Comparison of ENCODE assay signal across 8 mouse cellular contexts in the genomic region with DNA sequence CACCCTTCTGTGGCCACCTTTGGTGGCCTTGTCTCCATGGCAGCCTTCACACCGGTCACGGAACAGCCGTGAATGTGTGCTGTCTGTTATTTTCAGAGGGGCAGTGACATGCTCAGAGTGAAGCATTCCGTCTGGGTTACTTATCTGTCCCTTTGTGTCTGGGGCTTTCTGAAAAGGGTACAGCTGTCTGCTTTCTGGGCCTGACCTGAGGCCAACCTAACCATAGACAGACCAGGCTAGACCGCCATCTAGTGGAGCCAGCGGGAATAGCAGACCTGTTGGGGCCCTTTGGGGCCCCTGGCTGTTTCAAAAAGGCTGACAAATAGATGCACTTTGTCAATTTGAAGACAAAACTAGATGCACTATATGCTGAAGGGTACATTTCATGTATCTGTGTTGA. TPM values are rescaled to one million over a fixed set of nuclear protein-coding genes. Genes with fewer than 3 reads are reported as not detected.
DNase-seq lines count a peak whose midpoint lies in the region; ATAC-seq and TF ChIP-seq lines count a peak whose summit lies in the region.

No protein-coding gene starts in this region.

- no peak overlapping the region for H3K4me3 ChIP-seq in heart, embryonic 12.5 days
- H3K4me3 ChIP-seq in kidney, embryonic 14.5 days (ENCODE audit: low read length) = no peak overlapping the region
- no peak overlapping the region for H3K4me3 ChIP-seq in neural tube, embryonic 12.5 days
- no peak overlapping the region for H3K4me3 ChIP-seq in testis, adult 2 months (ENCODE audit: control insufficient read depth, low read depth, low read length)

- H3K36me3 ChIP-seq in heart, embryonic 12.5 days = peaks cover 55% of the 10 kb centered on the region
- H3K36me3 ChIP-seq in kidney, embryonic 14.5 days (ENCODE audit: control insufficient read depth, insufficient read depth, low read length) = peaks cover 9% of the 10 kb centered on the region; the same call in 1 of the 2 replicates
- no peaks in the 10 kb centered on the region for H3K36me3 ChIP-seq in neural tube, embryonic 12.5 days
- H3K36me3 ChIP-seq in testis, adult 2 months (ENCODE audit: control insufficient read depth, insufficient read depth, low read length) = no peaks in the 10 kb centered on the region

- WGBS in heart, embryonic 12.5 days = 10% methylated on average over 6 of the region's 6 CpGs
- WGBS in kidney, embryonic 14.5 days = 8% methylated on average over 6 of the region's 6 CpGs
- 7% methylated on average over 6 of the region's 6 CpGs for WGBS in neural tube, embryonic 12.5 days

- peak; percentile 58 for DNase-seq in 3134 (ENCODE audit: extremely low read depth, insufficient read length, low spot score)
- peak; percentile 72 to 92 for DNase-seq in adrenal gland, adult (ENCODE audit: inconsistent age in 2 of 2, low spot score in 1 of 2)
- peak; percentile 56 for DNase-seq in embryo, embryonic 11.5 days (ENCODE audit: low read depth, low spot score)
- peak; percentile 62 for DNase-seq in liver

- peak overlapping the region; percentile 40; the same call in 1 of the 2 replicates for H3K9ac ChIP-seq in heart, embryonic 12.5 days
- no peak overlapping the region for H3K9ac ChIP-seq in kidney, embryonic 14.5 days (ENCODE audit: low read depth, low read length)
- no peak overlapping the region for H3K9ac ChIP-seq in neural tube, embryonic 12.5 days

- no peak overlapping the region for H3K4me2 ChIP-seq in heart, embryonic 12.5 days
- no peak overlapping the region for H3K4me2 ChIP-seq in kidney, embryonic 14.5 days (replicated peaks; ENCODE audit: low read depth, low read length)
- H3K4me2 ChIP-seq in neural tube, embryonic 12.5 days (replicated peaks) = no peak overlapping the region

- no peaks in the 10 kb centered on the region for H3K27me3 ChIP-seq in heart, embryonic 12.5 days (replicated peaks)
- no peaks in the 10 kb centered on the region for H3K27me3 ChIP-seq in kidney, embryonic 14.5 days (ENCODE audit: control insufficient read depth, insufficient read depth, low read length)
- no peaks in the 10 kb centered on the region for H3K27me3 ChIP-seq in neural tube, embryonic 12.5 days (replicated peaks)
- no peaks in the 10 kb centered on the region for H3K27me3 ChIP-seq in testis, adult 2 months (ENCODE audit: control insufficient read depth, insufficient read depth, low read length)

- H3K9me3 ChIP-seq in heart, embryonic 12.5 days (replicated peaks) = no peaks in the 10 kb centered on the region
- no peaks in the 10 kb centered on the region for H3K9me3 ChIP-seq in kidney, embryonic 14.5 days (ENCODE audit: control insufficient read depth, low read length)
- H3K9me3 ChIP-seq in neural tube, embryonic 12.5 days = no peaks in the 10 kb centered on the region

- peaks cover 56% of the 10 kb centered on the region for H3K4me1 ChIP-seq in heart, embryonic 12.5 days (replicated peaks)
- H3K4me1 ChIP-seq in kidney, embryonic 14.5 days (ENCODE audit: control insufficient read depth, insufficient read depth, low read length) = peaks cover 12% of the 10 kb centered on the region
- no peaks in the 10 kb centered on the region for H3K4me1 ChIP-seq in neural tube, embryonic 12.5 days
- no peaks in the 10 kb centered on the region for H3K4me1 ChIP-seq in testis, adult 2 months (ENCODE audit: control insufficient read depth, insufficient read depth, low read length)

- TF ChIP-seq POLR2A in testis, adult 2 months (IDR thresholded peaks at IDR 0.05; ENCODE audit: control insufficient read depth, low read depth, low read length) = no peak

- peak; percentile 74; the same call in 1 of the 2 replicates for TF ChIP-seq CTCF in testis, adult 2 months (IDR thresholded peaks at IDR 0.05; ENCODE audit: control insufficient read depth, insufficient read depth, insufficient replicate concordance, low read depth, low read length)

- H3K27ac ChIP-seq in heart, embryonic 12.5 days (ENCODE audit: poor library complexity, severe bottlenecking) = peak overlapping the region; percentile 77
- H3K27ac ChIP-seq in kidney, embryonic 14.5 days (ENCODE audit: low read depth, low read length) = no peak overlapping the region
- H3K27ac ChIP-seq in neural tube, embryonic 12.5 days = no peak overlapping the region
- no peak overlapping the region for H3K27ac ChIP-seq in testis, adult 2 months (ENCODE audit: control insufficient read depth, insufficient read depth, low read depth, low read length)

- peak; percentile 78 for ATAC-seq in heart, embryonic 12.5 days (ENCODE audit: insufficient number of reproducible peaks, low FRiP score)
- ATAC-seq in kidney, embryonic 14.5 days (ENCODE audit: low FRiP score, low TSS enrichment) = peak; percentile 83; the same call in 1 of the 2 replicates
- ATAC-seq in neural tube, embryonic 12.5 days (ENCODE audit: low FRiP score, low read depth) = peak; percentile 77

RNA-seq across cellular contexts. Expression of a gene that starts 46.0 kb away (rescaled TPM):
- polyA plus RNA-seq in heart, embryonic 12.5 days (2016; fragmentation: Nextera tagmentation; extraction: Ambion mirVana) = 2.1 and 2.7 TPM in 2 replicates
- polyA plus RNA-seq in kidney, embryonic 14.5 days (2014; fragmentation: Nextera tagmentation; extraction: Ambion mirVana) = 0.97 and 1.0 TPM in 2 replicates
- polyA plus RNA-seq in neural tube, embryonic 12.5 days (2016; fragmentation: Nextera tagmentation; extraction: Ambion mirVana) = 0.38 and 1.5 TPM in 2 replicates
- polyA plus RNA-seq in testis, adult 2 months (2012; rRNA removed) = 11.7 and 14.4 TPM in 2 replicates
